Mouse (Mus musculus) cerebellum, adult 11 months (tissue): ENCODE data around the gene Snai3.

Source experiments
- DNase-seq: peaks from one replicate; pipeline ENCODE4 v3.0.0; 2022

Snai3 gene

DNA sequence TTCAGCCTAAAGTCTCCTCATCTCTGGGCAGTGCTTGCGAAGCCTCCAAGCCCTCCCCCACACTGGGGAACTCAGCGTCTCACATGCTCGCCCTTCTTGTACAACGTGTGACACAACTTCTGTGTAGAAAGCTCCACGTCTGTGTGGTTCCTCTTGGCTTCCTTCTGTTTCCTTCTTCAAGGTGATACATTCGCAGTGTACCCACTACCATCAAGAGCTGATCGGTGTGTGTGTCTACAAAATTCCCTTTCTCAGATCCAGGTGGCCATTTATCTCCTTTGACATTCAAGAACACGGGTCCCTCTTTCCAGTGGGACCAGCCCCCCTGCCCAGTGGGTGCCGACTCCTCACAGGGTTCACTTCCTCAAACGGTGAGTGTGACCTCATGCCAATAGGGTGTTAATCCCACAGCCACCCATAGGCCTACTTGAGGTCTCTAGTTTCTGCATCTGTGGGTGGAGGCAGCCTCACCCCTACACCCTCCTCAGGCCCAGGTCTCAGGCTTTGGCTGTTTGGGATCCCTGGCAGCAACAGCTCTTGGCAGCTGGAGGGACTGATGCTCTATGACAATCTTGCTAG, 30.4 kb downstream of the Snai3 start:
- DNase-seq: no peak

DNA sequence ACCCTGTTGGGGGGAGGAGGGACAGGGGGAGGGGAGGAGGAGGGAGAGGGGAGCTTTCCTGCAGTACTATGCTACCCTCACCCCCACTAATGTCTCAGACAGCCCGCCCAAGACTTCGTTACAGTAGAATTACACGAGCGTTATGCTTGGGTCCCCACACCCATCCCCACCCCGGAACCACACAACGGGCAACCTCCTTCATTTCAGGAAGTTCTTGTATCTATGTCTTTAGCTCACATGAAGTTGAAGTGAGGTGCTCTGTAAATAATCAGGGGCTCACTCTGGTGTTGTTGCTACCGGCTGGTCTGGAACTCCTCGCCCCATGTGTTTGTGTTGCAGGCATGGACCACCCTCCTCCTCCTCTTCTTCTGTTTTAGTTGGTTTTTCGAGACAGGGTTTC, 32.4 kb downstream of the Snai3 start:
- no peak for DNase-seq

DNA sequence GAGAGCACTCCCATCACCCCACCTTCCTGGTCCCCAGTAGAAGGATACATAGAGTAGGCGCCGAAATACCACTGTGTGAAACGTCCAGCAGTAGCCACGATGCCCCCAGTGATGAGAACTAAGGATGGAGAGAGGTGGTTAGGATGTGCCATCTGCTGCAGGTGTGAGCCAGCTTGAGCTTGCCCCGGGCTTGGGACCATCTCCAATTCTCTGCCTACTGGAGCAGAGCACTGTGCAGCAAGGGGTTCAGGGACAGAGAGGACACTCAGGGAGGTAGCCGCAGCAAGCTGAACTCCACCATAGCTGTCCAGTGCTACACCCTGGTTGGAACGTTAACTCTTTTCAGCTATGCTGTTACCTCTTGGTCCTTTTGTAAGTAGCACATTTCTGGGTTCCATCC, 32.9 kb downstream of the Snai3 start:
- no peak for DNase-seq

DNA sequence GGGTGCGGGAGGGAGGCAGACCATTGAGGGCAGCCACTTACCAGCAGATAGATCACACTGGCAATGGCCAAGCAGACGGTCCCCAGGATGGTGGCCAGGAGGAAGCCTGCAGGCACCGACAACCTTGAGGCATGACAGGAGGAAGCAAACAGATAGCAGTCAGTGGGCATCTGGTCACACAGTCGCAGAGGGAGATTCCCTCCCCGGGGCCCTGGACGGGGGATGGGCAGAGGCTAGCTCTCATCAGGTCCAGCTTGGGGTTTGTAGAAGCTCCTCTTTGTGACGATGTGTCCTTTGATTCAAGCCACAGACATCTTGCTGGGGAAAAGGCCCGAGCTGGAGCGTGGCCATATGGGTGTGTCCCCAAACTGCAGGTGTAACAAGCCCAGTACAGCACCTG, 34.4 kb downstream of the Snai3 start:
- DNase-seq: no peak

DNA sequence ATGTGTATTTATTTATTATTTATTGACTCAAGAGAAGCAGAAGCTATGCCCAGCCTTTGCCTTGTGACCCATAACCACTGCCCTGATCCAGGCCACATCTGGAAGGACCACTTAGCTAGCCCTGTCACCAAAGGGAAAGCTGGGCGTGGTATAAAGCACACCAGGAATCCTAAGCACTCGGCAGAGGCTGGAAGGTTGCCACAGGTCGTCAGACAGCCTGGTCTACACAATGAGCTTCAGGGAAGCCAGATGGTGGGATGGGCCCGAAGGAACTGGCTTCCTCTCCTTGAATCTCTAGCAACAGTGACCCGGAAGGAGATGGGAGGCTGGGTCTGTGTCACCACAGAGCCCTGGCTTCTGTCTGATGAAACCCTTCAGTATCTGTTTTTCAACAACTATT, 36.9 kb downstream of the Snai3 start:
- no peak for DNase-seq

DNA sequence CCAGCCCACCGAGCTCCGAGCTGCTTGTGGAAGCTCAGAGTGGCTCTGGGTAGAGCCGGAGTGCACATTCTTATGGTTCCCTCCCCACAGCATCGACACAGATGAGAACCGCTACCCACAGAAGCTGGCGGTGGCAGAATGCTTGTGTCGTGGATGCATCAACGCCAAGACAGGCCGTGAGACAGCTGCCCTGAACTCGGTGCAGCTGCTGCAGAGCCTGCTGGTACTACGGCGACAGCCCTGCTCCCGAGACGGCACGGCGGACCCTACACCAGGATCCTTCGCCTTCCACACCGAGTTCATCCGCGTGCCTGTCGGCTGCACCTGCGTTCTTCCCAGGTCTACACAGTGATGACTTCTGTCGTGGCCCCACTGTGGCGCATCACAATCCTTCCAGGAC, 37.3 kb downstream of the Snai3 start:
- DNase-seq: no peak

DNA sequence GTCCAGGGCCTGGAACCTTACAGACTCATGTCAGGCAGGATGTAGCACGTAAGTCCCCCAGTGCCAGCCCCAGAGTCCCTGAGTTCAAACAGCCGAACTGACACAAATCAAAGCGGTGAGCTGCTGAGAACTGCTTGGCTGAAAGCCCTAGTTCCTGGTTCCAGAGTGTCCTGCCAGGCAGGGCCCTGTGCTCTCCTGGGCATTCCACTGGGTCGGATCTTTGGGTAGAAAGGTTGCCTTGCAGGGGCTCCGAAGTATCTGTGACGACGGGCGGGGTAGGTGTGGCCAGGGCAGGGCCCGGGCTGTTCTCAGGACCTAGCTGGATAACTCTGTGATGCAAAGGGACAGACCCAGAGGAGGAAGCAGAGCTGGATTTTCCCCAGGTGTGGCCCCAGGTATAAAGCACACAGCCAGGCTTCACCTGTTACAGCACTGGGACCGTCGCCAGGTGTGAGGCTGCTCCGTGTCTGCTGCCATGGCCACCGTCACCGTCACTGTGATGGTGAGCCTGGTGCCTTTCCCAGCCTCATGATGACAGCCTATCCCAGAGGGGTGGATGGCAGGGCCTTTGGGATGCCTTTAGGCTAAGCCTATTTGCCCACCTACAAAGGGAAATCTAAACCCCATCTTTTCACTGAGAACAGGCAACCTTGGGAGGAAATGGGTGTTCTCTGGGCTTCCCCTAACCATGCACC, 39.0 kb downstream of the Snai3 start, which contains the start of gene Il17c:
TSS of gene Il17c (plus strand) at position 645 of the 695 bp plus-strand sequence.
- DNase-seq: no peak

DNA sequence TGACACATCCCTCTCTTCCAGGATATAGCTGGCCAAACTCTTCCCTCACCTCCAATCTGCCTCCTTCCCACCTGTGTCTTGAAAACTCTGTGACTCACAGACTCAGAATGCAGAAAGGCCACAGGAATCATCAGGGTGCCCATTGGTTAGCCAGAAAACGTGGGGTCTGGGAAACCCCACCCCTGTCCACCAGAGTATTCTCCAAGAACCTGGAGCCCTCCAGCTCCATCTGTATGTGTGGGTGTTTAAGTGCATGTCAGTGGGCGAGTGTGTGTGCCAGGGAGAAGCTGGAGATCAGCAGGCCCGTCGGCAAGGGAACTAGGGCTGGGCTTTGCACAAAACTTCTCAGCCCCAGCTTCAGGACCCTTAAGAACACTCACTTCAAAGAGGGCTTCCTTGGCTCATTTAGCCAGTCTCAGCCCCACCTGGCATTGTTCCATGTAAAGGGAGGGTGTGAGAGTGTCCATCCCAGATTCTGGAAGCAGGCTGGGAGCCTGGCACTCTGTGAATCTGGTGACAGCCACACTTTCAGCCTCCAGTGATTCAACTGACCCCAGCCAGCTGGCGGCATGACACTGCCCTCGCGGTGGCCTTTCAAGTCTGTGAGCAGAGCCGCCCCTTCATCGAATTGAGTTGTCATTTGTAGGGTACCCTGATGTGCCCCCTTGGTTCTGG, 40.5 kb downstream of the Snai3 start:
- DNase-seq: no peak

DNA sequence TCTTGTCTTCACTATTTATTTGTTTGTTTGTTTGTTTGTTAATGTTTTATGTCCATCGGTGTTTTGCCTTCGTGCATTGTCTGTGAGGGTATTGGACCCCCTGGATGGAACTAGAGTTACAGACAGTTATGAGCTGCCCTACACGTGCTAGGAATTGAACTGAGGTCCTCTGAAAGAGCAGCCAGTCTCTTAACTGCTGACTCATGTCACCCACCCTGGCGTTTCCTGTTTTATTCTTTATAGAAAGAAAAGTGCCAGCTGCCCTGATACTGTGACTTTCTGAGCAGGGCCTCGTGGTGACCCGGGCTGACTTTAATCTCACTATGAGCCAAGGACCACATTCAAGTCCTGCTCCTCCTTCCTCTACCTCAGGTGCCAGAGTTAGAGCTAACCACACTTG, 45.0 kb downstream of the Snai3 start:
- no peak for DNase-seq

DNA sequence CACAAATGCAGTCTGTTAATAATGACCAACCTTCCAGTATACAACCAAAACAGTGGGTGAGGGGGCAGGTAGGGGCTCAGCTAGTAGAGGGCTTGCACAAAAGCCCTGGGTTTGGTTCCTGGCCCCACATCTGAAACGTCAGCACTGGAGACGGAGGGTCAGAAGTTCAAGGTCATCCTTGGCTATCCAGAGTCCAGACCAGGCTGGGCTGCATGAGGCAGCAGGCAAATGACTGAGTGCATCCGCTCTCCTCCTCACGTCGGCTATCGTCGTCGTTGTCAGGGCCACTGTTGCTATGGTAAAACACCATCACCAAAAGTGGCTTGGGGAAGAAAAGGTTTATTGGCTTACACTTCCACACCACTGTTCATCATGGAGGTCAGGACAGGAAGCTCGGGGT, 46.2 kb downstream of the Snai3 start:
- no peak for DNase-seq

DNA sequence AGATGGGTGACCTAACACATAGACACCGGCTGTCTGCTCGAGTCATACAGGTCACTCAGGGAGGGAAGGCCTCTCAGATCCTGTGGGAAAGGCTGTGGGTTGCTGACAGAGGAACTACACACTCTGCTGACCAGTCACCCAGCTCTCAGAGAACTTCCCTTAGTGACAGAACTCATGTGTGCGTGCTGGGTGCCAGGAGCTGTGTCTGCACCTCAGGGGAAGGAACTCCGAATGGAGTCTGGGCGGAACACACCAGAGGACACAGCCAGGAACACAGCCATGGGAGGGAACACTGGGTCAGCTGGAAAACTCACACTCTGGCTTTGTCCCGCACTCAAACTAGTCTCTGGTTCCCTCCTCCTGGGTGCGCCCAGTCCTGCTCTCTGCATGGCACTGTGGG, 52.9 kb downstream of the Snai3 start:
- DNase-seq: no peak

DNA sequence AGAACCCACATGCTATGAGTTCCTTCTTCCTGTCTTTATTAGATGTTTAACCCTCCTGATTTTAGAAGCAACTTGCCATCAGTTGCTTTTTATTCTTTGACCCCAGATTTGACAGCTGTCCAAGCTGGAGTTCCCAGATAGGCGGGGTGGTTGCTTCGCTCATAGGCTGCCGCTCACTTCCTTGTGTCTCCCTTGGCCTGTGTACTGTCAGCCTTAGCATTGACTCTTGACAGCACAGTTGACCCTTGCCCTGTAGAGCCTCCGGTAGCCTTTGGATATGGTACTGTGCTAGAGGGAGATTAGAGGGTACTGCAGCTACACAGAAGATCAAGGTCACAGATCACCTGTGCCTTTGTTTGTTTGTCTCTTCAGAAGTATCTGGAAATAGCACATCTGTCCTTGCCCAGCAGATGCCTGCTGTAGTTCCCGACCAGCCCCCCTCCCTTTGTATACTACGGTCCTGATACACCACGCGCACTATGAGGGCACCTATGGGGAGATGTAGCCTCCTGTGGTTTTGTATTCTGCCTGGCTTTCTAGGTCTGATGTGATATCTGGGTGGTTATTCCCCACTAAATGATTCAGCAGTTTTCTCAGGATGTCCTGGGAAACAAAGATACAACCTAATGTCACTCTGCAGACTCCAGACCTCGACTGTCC, 55.3 kb downstream of the Snai3 start:
- DNase-seq: no peak
